Mouse (Mus musculus): ENCODE results near the gene Fank1.

GRCm38 (mm10) chr7:133787571-133787970 is 10.9 kb downstream of the Fank1 start:
- TF ChIP-seq CTCF (IDR thresholded peaks at IDR 0.05; ENCODE audit: low read depth) (no peak), EP300 (IDR thresholded peaks at IDR 0.05; ENCODE audit: low read depth) (no peak)
